Mouse (Mus musculus) heart, postnatal 0 days (tissue): ENCODE data around the gene AL732309.1.

Experiments
- CTCF ChIP-seq: IDR thresholded peaks from 2 replicates; pipeline ENCODE4 v1.5.1; 2016; ENCODE audit warnings: antibody characterized with exemption, control low read depth, low read depth
- EP300 ChIP-seq: IDR thresholded peaks from 2 replicates; pipeline ENCODE4 v1.6.1; 2016; ENCODE audit warnings: antibody characterized with exemption, low read depth

GRCm38 (mm10) chr2:25200631-25201030, 46.0 kb downstream of the AL732309.1 start:
- no peak for TF ChIP-seq CTCF
- TF ChIP-seq EP300 = no peak
